Mouse (Mus musculus) cerebellum, postnatal 14 days (tissue): ENCODE measurements at regions not wholly inside any gene's neighbourhood (a gene's known extent, or its start where the extent isn't known, plus 50 kb on each side); places are given as distances from the start of the nearest gene placed in this dataset.
A peak's percentile ranks its signal among the peaks of the same experiment; 100 is the strongest.

Experiments used
- DNase-seq, 2 experiments: peaks; one replicate each; pipeline ENCODE4 v3.0.0; 2021; ENCODE audit warnings: mixed read lengths in 2 of 2

DNA sequence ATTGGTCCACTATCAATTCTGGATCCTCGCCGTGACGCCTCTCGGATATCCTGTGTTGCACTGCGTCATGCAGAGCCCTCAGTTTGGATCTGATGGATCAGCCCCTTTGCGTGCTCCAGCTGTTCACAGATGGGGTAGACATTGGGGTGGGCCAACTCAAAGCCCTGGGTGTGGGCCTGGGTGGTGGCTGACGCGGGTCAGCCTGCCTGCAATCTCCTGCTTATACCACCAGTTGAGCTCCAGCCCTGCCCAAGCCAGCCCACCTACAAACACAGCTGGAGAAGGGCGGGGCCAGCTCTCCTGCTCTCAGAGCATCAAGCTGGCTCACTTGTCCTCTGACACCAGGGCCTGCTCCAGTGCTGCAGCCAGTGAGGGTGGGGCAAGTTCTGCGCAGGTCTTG, 73.1 kb downstream of the Rps15a start:
- no peak for DNase-seq

DNA sequence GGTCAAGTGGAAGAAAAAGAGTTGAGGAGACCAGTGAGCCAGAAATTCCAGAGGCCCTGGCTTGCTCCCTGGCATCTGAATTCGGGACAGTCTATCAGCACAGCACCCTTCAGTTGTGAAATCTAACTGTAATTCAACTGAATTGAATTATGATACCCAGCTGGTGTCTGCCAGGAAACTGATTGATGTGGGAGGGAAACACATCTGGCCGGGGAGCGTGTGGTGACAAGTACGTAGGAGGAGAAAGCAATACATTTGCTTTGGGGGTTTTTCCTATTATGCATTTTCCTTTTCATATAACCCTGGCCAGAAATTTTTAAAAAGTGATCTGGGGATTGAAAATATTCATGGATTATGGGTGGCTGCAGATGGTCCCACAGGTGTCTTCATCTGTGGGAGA, 76.1 kb downstream of the Rps15a start:
- no peak for DNase-seq

DNA sequence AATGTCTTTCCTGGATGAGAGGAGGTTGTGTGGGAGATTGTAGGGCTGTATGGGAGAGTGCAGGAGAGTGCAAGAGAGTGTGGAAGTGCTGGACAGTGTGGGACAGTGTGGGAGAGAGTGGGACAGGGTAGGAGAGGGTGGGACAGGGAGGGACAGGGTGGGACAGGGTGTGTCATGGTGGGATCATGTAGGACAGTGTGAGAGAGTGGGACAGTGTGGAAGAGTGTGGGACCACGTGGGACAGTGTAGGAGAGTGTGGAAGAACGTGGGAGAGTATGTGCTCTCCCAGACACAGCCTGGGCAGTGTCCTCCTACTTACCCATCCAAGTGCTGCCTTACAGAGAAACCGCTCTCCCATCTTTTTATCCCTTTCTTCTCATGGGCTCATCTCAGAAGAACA, 78.9 kb downstream of the Rps15a start:
- DNase-seq = no peak

DNA sequence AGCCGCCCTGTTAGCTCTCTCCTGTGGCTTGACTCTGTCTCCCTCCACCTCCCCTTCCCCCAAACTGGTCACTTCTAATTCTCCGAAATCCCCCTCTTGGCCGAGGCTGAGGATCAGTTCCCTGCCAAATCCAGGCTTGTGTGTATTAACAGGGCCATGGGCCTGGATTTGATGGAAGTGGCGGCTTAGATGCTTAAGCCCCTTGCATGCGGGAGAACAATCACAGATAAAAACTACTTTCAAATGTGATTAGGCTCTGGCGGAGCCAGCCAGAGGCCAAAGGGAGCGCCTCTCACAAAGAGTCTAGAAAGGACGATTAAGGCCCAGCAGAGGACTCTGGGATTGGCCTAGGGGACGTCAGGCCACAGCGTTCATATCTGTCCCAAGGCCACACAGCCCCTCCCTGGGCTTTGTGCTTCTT, 89.9 kb downstream of the Rps15a start:
- peak; percentile 13 to 15 for DNase-seq

DNA sequence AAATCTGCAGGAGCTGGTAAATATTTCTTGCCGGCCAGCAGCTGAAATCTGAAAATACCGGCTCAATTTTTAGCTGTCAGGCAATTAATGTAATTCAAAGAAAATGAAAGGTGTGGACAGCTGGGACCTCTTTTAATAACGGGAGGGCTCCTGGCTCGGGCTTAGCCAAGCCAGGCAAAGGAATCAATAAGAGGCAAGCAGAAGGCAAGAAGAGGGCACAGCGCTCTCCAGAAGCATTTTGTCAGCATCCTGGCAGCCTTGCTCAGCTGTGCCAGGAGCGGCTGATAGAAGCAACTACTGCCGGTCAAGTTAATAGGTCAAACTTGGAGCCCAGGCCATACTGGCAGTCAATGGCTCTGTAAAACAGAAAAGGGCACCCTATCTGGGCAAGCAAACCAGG, 111.4 kb downstream of the Rps15a start:
- DNase-seq = peak; percentile 3 to 10

DNA sequence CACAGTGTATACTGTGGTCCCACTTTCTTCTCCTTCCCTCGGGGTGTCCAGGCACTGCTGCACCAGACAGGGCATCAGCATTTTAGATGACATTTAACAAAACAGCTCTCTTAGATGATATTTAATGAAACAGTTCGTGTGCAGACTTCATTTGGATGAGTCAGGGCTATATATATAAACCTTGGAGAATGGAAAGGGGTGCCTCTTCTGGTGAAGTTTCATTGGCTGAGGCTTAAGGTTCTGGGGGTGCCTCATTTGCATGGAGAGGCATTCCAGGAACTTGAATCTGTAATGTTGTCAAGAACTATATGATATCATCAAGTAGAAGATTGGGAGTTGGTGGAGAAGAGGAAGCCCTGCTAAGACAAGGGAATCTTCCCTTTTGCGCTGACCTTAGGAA, 114.1 kb downstream of the Rps15a start:
- no peak for DNase-seq

DNA sequence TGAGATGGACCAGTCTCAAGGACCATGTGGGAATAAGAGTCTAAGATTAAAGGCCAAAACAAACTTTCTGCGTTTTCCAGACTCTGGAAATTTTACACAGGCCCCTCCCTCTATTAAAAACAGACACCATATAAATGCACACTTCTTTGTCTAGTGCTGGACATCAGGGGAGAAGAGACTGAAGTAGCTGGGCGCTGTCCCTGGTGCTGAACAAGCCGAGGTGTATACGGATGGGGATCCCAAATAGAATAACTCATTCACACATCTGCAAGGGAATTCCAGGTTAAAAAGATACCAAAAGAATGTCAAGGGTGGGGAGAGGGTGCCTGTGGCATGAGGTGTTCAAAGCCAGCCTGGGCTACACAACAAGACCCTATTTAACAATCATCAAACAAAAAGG, 114.9 kb downstream of the Rps15a start:
- DNase-seq = no peak

DNA sequence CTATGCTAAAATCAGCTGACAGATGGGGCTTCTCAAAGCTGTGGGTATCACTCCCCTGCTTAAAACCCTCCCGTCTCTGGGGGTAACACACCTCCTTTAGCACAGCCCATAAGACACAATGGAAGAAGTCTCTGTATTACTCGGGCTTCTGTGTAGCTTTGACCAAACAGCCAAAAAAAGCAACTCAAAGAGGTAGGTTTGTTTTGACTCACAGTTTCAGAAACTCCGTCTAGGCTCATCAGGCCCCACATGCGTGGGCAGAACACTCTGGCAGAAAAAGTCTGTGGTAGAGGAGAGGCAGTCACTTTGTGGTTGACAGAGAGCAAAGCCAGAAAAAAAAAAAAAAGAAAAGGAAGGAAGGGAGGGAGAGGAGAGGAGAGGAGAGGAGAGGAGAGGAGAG, 133.8 kb downstream of the Rps15a start:
- no peak for DNase-seq

DNA sequence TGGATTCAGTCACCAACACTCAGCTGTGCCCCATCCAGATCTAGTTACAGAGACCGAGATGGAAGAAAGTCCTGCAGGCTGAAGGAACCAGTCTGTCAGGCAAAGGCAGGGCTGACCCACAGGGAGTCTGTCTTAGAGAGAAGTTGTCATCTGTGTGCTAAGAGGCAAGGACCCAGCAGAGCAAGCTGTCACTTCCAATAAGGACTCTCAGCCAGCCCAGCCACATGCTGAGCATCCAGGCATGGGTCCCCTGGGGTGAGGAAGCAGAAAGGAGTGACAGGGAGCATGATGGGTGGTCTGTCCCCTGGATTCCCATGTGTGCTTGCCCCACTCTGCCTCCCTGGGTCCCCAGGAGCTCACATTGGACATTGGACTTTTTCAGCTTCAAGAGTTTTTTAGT, 144.8 kb downstream of the Rps15a start:
- DNase-seq = no peak

DNA sequence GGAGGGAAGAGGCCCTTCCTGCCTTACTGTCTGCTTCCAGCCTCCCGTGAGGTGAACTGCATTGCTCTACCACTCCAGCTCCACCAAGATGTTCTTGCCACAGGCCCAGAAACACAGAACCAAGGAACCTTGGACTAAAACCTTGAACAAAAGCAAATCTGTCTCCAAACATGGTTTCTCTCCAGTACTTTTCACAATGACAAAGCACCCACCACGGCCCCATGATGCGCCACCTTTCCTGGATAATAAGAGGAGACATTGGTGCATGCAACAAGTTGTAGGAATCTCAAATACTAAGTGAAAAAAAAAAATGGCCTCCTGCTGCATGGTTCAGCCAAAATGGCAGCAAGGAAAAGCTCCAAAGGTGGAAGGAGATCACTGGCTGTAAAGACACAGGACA, 172.6 kb downstream of the Rps15a start:
- DNase-seq = no peak

DNA sequence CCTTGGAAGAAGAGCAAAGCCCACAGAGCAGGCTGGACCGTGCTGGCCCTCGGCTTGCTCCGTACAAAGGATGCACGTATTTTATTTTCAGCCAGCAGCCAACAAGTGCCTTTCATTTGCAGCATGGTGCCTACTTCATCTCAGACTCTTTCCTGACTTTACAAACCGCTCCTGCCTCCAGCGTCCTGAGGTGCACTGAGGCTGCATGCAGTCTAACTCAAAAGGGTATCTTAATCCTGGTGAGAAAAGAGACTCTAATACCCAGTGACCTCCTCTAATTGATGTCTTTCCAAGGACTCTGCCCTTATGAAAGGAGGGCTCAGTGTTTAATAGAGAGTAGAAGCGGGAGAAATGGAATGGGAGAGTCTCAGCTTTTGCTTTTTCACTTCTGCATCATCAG, 176.4 kb downstream of the Rps15a start:
- no peak for DNase-seq

DNA sequence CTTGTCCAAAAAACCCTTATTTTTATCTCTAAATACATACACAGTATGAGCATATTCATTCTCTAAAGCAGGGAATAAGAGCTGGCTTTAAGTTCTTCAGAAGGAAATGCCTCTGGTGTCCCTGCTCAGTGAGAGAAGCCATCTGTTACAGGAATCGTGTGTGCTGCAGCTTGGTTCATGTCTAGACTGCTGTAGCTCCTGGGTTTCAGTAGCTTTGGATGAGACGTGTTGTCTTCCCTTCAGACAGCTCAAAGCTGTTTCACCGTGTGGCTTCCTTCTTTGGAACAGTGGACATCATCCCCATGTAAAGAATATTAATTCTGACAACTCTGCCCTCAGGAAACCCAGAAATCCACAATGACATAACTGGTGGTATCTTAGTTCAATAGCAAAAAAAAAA, 181.1 kb downstream of the Rps15a start:
- DNase-seq = no peak

DNA sequence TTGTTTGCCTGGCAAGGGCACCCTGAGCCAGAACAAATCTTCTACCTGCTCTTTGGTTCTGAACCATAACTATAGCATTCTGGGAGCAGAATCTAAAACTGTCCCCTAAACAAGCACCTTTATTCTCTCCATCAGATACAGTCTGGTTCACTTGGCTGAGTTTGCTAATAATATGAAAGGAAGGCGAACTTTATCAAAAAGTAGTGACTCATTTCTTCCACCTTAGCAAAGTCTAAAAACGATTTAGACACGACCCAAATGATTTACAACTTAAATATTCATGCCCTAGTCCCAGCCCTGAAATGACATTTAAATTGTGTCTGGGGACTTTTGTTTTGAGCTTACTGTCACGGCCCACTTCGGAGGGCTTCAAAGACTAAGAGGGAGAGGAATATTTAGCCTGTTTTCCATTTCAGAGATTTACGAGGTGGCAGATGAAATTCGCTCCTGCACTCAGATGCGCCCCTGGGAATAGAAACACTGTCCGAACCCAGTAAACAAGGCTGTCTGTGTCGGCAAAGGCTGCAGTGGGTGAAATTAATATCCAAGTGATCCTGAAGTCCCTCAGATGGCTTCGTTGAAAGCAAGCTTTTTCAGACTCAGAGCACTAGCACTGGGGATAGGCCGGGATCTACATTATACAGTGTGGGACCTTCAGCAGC, 184.6 kb downstream of the Rps15a start:
- DNase-seq = no peak

DNA sequence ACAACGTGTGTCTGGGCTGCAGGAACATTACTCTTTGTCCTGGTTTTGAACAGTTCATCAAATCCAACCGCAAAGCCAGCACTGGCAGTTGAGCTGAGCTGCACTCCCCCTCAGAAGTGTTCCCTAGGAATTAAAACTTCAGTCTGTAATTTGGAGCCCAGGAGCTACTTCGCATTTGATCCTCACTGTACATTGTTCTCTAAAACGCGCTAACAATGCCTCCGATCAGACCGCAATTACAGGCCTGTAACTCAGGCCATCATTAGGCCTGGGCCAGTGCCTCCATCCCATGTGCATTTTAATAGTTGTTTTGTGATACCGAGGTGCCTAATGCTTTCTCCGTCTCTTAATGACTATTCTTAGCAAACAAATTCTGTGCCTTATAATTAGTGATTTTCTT, 185.6 kb downstream of the Rps15a start:
- no peak for DNase-seq

DNA sequence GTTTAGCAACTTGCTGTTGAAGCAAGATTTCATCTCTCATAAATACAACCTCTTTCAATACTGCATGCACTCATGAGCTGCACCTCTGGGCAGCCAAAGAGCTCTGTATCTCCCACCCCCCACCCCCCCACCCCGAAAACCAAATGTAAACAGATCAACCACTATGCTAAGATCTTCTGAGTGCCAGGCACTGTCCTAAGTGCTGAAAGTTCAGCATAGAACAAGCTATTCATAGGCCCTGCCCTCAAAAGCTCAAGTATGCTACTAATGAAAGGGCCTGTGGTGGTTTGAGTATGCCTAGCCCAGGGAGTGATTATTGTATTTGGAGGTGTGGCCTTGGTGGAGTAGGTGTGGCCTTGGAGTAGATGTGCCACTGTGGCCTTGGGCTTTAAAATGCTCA, 189.6 kb downstream of the Rps15a start:
- no peak for DNase-seq

DNA sequence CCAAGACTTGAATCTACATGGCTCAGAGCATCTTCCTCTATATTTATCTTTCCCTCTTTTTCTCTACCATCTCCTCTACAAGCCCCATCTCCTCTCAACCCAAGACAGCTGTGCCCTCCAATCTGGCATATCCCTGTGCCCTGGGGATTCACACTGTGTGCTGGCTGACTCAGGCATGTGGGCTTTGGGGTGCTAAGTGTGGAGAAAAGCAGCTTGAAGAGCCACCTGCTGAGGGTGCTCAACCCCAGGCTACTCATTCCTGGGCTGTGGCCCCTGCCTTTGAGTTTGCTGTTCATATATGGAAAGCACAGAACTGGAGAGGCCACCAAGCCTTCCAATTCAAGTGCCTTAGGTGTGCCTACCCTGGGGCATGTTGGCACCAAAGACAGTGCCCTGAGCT, 193.7 kb downstream of the Rps15a start:
- no peak for DNase-seq

DNA sequence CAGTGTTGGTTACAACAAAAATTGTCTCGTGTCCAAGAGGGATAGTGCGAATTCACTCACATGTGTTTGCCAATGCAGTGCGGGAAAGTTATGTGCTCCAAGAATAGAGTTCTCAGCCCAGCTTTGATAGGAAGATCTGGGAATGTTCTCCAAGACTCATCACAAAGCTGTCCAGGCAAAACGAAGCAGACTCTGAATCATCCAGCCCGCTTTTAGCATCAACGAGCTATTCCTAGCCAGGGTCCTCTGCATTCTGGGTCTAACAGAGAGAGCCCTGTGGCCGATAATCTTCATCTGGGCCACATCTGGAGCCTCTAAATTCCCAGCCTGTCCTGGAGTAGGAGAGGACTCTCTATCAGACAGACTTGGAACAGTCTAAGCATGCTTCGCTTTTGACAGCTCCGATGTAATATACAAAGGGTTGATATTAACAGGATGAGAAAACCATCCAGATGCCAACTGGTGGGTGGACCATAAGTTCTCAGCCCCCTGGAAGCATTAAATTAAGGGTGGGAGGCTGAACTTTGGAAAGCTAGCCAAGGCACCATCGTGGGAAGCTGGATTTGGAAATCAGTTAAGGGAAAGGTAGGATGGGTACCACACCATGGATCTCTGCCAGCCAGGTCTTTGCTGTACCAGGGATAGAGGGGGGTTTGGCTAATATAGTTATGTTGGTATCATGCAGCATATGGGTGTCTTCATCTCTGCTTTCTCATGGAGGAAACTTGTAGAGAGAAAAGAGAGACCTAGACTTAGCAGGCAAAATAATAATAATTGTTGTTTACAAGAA, 197.6 kb downstream of the Rps15a start:
- DNase-seq = no peak

DNA sequence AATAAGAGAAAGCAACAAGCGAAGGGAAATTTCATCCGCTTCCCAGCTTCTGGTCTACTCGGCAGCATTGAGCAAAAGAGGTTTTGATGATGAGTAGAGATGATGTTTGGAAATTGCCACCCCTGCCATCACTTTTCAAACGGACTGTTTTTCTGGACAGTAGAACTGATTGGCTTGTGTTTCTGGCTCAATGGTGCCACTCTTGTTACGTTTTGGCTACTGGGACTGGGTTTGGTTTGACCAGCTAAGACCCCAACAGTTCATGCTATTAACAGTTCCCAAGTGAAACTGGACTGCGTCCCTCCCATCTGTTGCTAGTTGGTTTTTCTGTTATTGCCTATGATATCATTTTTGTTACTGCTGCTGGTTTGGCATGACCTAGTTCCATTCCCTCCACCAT, 199.1 kb downstream of the Rps15a start:
- DNase-seq = no peak

DNA sequence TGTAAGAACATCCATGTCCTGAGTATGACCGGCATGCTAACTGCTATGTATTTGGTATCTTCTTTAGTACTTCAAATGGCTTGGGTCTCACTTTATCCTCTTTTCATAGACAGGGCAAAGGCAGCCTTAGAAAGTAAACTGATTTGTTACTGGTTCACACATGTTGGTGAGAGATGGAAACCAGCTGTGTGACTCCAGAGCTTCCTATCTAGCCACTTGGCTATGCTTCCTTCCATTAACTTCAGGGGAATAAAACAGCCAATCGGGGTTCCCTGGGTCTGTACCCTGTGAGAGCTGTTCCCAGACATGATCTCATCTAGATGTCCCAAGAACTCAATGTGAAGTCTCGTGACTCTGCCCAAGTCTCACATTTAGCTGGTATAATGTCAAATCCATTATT, 203.5 kb downstream of the Rps15a start:
- no peak for DNase-seq

DNA sequence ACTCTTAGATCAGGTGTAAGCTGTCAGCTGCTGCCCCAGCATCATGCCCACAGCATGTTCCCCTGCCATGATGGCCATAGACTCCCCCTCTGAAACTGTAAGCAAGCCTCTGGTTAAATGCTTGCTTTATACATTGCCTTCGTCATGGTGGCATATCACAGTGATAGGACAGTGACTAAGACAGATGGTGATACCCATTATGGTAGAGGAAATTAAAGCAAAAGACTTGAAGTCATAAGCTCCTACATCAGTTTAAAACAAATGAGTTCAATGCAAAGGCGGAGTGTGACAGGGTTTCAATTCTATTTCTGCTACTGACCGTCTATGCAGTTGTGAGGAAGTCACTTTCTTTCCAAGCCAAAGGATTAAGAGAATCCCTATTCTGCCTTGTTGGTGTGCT, 204.9 kb downstream of the Rps15a start:
- no peak for DNase-seq

DNA sequence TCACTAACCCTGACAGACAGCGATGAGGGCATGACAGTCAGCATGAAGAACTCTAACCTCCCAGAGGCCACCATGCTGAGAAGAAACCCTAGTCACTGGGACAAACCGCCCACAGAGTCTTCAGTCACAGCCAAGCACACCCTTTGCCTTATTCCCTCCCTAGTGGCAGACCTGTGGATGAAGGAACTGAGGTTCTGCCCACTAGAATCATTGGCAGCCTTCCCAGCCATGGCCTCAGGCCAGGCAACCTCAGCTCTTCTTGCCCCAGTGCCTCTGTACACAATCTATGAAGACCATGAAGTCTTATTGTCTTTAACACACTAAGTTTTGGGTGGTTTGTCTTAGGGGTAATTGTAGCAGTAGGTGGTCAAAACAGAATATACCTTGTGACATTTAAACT, 219.5 kb downstream of the Rps15a start:
- DNase-seq = peak; percentile 58 to 73

DNA sequence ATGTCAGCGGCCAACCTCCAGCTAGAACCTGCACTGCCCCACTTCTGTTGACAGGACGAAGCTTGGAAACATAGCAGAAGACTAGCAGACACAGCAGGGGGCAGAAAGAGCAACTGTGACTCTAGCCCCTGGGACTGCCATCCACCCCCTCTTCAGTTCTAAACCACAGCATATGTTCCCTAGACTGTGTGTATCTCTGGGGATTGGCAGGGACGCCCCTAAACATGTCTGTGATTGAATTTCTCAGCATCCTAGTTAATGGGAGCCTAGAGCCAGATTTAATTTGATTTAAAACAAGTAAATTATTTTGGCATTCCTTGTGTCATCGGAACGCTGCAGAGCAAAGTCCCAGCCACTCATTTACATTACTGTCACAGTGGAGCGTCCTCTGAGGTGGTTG, 228.7 kb downstream of the Rps15a start:
- no peak for DNase-seq

DNA sequence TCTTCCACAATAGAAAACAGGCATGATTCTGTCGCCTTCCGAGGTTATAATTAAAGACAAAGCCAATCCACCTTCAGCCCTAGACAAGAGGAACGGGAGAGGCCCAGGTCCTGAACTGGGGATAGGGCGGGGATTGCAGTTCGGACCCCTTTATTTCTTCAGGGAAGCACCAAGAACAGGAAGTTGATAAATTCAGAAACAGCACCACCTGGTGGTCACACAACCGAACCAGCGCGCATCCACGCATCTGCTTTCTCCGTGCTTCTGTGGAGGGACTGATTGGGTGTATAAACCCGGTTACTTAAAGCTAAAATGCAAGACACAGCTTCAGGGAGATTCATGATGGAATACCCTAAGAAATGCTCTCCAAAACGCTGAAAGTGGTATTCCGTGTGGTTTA, 233.2 kb downstream of the Rps15a start:
- peak; percentile 89 to 90 for DNase-seq

DNA sequence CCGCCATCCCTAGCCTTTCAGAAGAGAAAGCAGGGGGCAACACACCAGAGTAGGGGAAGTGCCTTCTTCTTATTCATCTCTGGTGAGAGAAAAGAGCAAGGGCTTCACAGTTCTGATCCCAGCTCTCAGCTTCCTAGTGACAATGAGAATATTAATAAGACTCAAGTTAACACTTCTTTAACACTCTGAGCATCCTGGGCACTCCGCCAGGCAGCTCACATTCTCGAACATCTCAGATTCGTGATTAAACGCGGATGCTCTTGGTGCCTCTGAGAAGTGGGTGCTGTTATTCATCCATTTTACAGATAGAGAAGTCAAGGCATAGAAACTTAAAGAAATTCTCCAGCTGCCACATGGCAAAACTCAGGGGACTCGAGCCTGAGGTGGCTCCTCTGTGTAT, 237.1 kb downstream of the Rps15a start:
- DNase-seq = peak in 1 of 2 experiments; percentile 15

DNA sequence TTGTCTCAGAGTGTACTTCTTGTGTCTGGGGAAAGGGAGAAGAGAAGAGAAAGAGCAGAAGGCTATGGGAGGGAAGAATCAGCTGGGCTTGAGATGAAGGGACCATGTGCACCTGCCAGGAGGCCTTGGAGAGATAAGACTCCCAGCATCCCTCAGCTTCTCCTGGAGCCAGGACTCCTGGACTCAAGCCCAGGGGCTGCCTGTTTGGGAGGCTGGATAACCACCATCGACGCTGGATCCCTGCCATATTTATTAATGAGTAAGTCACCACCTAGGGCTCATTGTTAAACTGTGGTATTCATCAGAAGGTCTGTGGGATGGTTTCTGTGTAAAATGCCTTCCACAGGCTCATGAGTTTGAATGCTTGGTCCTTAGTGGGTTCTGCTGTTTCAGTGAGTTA, 240.7 kb downstream of the Rps15a start:
- peak; percentile 68 for DNase-seq
